Mouse (Mus musculus) hematopoietic stem cell, adult 5-6 weeks (primary cell): ENCODE results near the gene Gnai3. TPM values are rescaled to one million over a fixed set of nuclear protein-coding genes. Genes with fewer than 3 reads are reported as not detected.
A peak's percentile ranks its signal among the peaks of the same experiment; 100 is the strongest.

Experiments
- ATAC-seq, 2 experiments: fragments of 125-278 bp in 1 of 2; replicated peaks in 1 of 2; 2 replicates each; pipeline ENCODE4 v1.8.0; 2016 to 2017; ENCODE audit warnings: inconsistent platforms in 2 of 2, mild to moderate bottlenecking in 2 of 2, moderate number of reproducible peaks in 2 of 2, low read depth in 1 of 2, moderate TSS enrichment in 1 of 2; ENCODE audit not compliant: low FRiP score in 2 of 2, poor library complexity in 2 of 2, severe bottlenecking in 2 of 2, insufficient read depth in 1 of 2, low TSS enrichment in 1 of 2
- total RNA-seq: library from RNA; stranded (forward); fragments of 172-1452, 232-1000 nt; gene quantifications from 2 replicates; pipeline ENCODE4 v1.2.3, GENCODE M21; 2017

The Gnai3 gene
- total RNA-seq, result 140 and 171 TPM in 2 replicates

DNA sequence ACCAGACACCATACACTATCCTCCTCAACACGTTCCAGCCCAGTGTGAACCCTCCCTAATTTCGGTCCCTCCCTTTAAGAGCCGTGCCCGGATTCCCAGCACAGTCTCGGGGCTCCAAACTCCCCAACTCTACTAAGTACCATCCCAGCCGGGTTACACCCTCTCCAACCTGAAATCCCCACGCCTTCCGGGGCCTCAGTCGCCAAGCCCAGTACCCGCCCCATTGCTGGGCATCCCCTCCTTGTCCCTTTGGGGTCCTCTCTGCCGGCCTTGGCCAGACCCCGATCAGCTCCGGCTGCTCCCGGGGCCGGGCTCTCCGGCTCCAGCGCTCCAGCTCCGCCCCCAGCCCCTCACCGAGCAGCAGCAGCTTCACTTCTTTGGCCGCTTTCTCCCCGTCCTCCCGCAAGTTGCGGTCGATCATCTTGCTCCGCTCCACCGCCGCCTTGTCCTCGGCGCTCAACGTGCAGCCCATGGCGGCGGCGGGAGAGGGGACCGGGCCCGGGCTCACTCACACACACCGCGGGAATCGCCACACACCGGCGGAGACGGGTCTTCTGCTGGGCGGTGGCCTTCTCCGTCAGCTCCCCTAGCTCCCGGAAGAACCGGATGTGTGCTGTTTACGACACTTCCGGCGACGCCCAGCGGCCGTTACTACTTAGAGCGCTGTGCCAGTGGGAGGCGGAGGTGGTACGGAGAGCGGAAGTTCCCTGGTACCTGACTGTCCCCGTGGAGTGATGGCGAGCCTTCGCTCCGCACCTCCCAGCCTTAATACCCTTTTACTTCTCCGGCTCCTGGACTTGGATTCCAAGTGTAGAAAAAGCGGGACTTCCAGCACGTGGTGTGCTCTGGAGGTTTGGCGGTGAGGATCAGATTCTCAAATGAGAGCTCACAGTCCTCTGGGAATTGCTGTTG lies at the start of gene Gnai3:
TSS of gene Gnai3 (minus strand) at position 613 of the 912 bp plus-strand sequence.
- peak; percentile 92 to 98 for ATAC-seq

DNA sequence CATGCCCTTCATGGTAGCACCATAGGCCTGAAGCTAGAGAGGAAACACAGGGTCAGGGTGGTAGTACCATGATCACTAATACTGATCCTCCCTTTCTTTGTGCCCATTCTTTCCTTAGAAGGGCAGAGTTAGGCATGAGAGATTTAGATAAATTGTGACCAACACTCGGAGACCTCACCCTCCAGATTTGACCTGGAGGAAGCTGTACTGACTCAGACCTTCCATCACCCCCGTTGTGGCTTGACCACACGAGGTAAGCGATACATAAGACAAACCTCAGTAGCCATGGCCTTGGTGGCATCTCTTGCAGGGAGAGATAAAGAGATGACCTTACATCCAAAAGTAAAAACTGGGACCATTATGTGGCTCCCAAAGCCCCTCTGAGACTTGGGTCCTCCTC lies 49.3 kb upstream of the Gnai3 start:
- no peak for ATAC-seq

- ATAC-seq, result no peak
Measured at GRCm38 (mm10) chr3:108193686-108194085, 47.7 kb upstream of the Gnai3 start.

- no peak for ATAC-seq
Measured at GRCm38 (mm10) chr3:108189897-108190296, 44.0 kb upstream of the Gnai3 start.

DNA sequence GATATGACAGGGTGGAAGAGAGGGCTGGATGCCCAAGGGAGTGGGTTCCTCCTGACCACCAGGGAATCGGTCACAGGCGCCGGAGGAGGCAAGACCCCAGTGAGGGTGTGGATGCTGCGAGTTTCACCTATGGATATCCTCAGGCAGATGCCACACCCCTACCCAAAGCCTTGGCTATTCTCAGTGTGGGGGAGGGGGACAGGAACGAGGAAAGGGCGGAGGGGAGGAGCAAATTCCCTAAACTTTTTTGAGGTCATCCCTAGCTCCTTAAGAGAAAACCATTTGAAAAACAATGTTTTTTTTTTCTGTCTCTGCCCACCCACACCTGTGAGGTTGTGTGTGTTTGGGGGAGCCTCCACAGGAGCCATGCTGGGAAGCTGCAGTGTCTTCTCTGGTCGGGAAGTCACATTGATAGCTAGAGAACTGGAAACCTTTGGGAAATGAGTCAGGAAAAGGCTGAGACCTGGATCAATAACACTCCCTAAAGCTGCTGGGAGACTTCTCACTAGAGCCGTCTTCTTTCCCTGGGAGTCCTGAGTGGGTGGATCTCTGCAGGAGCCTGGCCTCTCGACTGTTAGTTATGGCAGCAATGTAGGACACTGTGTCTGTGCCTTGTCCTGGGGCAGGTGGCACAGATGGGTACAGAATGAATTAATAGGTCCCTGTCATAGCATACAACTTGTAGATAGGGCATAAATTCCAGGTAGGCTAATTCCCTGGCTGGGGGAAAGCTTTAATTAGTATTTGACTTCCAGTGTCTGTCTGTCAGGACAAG lies 43.0 kb upstream of the Gnai3 start:
- no peak for ATAC-seq

DNA sequence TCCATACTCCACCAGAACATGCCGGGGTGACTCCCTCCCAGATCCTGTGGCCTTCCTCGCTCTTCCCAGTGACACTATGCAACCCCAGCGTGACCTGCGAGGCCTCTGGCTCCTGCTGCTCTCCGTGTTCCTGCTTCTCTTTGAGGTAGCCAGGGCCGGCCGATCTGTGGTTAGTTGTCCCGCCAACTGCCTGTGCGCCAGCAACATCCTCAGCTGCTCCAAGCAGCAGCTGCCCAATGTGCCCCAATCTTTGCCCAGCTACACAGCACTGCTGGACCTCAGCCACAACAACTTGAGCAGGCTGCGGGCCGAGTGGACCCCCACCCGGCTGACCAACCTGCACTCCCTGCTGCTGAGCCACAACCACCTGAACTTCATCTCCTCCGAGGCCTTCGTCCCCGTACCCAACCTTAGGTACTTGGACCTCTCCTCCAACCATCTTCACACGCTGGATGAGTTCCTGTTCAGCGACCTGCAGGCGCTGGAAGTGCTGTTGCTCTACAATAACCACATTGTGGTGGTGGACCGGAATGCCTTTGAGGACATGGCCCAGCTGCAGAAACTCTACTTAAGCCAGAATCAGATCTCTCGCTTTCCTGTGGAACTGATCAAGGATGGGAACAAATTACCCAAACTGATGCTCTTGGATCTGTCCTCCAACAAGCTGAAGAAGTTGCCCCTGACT lies 41.3 kb upstream of the Gnai3 start:
- ATAC-seq, result peak; percentile 30 to 53; a peak in 3 of 4 replicates

DNA sequence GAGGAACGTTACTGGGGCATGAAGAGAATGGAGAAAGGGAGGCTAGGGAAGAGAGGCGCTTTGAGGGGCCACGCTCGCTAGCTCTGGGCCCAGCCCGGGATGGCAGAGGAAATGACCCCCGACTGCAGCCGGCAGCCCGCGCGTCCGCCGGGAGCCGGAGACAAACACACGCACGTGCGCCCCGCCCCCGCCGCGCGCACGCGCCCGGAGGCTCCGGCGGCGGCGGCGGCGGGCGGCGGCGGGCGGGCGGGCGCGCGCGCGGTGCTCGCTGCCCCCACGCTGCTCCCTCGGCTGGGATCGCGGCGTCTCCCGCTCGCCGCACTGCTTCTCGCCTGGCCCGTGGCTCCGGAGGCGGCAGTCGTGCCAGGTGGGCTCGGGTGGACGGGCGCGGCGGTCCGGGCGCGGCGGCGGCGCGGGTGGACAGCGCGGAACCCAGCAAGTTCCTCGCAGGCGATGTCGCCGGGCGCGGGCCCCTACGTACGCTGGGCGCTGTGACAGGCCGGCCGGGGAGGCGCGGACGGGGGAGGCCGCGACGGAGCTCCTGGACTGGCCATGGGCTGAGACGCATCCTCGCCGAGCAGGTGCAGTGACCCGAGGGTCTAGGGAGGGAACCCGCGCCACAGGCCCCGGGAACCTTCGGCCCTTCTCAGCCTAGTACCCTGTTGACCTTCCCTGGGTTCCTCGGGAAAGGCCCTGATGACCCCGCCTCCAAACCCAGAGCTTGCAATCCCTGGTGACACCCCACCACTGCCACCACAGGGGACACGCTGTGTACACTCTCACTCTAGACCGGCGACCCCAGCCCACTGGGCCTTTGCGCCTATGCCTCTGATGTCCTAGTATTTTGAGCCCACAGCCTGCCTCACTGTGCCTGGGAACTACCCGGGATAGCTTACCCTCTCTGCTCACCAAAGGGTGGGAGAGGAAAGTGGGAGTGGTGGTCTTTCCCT lies 40.4 kb upstream of the Gnai3 start, which contains the start of gene Amigo1:
TSS of gene Amigo1 (plus strand) at position 238 of the 950 bp plus-strand sequence.
- peak in 1 of 2 experiments; percentile 15; a peak in 1 of 4 replicates for ATAC-seq

GRCm38 (mm10) chr3:108185460-108186097 lies 39.6 kb upstream of the Gnai3 start:
- ATAC-seq, result 0 out of 4 replicates have a peak, but pooled peaks of 1 of the 2 experiments have one; percentile 20

GRCm38 (mm10) chr3:108184742-108185141 lies 38.8 kb upstream of the Gnai3 start:
- ATAC-seq, result no peak

DNA sequence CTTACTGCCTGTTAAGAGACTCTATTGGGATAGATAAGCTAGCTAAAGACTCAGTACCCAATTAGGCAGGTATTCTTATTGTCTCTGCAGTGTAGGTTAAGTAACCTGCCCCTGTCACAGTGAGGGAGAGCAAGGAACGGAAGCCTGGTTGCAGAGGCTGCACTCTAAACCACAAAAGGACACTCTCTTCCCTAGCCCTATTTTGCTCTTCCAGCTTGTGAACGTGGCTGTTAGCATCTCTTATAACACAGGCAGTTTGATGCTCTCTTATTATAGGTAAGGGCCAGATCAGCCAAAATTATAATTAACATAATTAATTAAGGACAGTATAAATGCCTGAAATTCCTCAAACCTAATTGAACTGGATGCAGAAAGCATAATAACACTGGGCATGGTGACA lies 34.6 kb upstream of the Gnai3 start:
- ATAC-seq, result no peak

DNA sequence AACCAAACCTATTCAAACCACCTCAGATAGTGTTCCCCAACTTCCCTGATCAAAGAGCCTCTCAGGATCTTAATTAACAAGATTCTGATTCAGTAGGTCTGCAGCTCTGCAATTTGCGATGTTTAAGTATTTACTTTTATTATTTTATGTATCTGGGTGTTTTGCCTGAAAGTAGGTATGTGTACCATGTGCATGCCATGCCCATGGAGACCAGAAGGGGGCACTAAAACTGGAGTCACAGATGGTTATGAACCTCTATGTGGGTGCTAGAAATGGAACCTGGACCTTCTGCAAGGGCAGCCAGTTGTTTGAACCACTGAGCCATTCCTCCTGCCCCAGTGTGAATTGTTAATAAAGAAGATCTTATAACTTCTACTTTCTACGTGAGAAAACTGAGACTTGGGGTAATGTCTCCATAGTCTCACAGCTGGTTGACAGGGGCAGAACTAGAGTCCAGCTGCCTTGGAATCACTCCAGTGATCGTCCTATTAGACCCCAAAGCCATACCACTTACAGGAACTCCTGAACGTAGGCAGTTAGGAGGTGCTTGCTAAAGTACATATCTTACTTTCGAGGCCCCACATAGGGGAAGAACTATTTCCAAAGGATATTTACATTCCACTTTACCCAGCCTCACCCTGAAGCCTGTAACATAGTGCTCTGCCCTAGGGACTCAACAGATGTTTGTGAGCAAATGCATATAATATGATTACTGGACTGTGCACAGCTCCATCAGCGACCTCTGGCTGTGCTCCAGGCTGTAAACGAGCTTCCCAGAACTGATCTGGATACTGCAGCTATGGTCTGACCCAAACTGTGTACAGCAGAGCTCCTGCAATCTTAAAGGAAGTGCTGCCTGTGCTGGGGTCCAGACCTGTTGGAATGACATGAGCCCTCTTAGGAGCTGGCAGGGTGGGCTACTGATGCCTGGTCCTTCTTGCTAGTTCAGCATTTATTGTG lies 33.1 kb upstream of the Gnai3 start:
- no peak for ATAC-seq

- no peak for ATAC-seq
Measured at GRCm38 (mm10) chr3:108174672-108175531, 29.0 kb upstream of the Gnai3 start.

DNA sequence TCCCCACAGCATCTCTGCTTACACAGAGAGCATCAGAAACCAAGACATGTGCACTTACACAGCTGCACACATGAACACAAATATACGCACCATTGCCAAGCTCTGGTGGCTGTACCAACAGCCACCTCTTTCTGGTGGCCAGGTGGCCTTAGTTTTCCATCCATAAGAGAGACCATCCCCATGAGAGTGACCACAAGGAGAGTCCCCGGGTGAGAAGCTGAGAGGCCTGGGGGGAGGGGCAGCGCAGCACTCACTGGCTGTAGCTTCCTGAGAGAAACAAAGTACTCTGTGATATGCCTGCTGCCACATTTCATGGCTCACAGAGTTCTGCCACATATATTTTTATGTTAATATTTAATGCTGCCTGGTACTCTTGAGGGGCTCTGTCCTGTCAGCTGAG lies 23.3 kb upstream of the Gnai3 start:
- ATAC-seq, result no peak

DNA sequence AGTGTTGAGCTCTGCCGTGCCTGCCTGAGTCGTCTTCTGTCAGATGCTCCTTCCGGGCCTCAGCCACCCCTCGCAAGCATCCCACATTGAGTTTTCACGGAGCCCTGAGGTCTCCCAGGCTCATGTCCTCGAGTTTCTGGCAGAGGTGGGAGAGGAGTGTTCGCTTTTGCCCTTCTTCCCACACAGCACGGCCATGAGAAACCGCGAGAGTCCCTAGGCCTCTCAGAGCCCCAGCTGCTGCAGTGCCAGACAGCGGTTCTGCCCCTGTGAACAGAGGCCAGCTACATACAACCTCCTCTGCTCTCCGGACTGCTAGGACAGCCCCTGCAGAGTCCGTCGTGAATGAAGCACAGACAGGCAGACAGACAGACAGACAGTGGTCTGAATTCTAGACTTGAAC lies 21.6 kb upstream of the Gnai3 start:
- no peak for ATAC-seq
